Mouse (Mus musculus) megakaryocyte-erythroid progenitor cell, adult 5-6 weeks (primary cell): ENCODE results near the gene Dnah1. TPM values are rescaled to one million over a fixed set of nuclear protein-coding genes. Genes with fewer than 3 reads are reported as not detected.

Experiments
- ATAC-seq: replicated peaks from 2 replicates; pipeline ENCODE4 v1.8.0; 2016; ENCODE audit warnings: mild to moderate bottlenecking, inconsistent platforms; ENCODE audit not compliant: severe bottlenecking, poor library complexity, low FRiP score, low TSS enrichment
- total RNA-seq, 2 experiments: library from RNA; stranded (forward) in 1 of 2; stranded (reverse) in 1 of 2; fragments of 200-1000, 215-1000 nt in 1 of 2; fragments of >200 nt in 1 of 2; fragmentation: Nextera tagmentation in 1 of 2; gene quantifications; 2 replicates each; pipeline ENCODE4 v1.2.3; 2014 to 2017

The Dnah1 gene
- total RNA-seq (2014; fragmentation: Nextera tagmentation) (0.59 TPM in 1 of 2 replicates, not detected in the other), total RNA-seq (2017) (0.04 TPM in 1 of 2 replicates, not detected in the other)

DNA sequence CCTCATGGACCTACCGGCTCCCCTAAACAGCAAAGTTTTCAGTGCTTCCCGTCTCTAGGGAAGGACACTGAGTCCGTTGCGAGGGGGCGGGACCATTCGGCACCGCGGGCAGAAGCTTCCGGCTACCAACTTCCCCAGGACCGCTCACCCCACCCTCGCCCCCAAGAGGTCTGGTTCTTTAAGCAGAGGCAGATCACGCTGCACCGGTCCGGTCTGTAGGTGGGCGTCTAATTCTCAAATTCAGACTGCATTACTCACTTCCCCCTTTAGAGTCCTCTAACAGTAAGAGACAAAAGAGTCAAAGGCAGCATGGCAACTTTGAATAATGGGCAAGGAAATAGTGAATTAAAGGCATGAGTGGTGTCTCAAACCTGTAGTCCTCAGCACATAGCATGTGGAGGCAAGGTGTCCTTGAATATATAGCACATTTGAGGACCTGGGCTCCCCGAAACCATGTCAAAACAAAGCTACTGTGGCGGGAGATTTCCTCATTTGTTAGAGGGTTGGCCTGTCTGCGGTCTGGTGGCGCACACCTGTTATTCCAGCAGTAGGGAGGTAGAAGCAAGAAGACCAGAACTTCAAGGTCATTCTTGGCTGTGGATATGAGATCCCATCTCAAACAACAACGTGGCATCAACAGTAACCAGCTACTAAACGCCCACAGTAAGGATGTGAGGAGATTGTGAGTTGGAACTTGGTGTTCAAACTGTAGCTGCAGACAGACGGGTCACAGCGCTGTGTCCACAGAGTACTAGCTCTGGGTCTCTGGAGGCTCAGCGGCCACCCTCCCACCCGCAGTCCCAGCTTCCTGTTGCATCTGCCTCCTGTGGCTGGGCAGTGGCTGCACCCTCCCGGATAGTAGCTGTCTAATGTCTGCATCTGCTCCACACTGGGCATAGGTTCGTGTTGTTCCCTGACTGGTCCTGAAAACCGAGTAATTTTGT, at the start of gene Dnah1:
Dnah1 (minus strand) TSS at position 48 of the 944 bp plus-strand sequence.
- peak; percentile 62 for ATAC-seq

DNA sequence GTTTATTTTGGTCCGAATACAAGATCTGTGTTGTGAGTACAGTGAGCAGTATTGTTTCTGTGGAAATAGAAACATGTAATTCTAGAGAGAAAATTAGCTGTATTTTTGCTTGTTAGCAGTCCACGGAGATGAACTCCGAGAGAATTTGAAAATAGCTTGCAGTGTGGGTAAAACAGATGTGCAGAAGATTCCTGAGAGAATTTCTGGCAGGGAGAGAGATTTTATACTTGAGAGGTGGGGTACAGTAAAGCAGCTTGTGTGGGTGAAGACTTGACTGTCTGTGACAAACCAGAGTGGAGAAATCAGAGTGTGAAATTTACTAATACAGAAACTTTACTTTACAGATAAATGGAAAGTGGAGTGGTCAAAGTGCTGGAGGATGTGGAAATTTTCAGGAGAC, 45.7 kb upstream of the Dnah1 start:
- no peak for ATAC-seq

DNA sequence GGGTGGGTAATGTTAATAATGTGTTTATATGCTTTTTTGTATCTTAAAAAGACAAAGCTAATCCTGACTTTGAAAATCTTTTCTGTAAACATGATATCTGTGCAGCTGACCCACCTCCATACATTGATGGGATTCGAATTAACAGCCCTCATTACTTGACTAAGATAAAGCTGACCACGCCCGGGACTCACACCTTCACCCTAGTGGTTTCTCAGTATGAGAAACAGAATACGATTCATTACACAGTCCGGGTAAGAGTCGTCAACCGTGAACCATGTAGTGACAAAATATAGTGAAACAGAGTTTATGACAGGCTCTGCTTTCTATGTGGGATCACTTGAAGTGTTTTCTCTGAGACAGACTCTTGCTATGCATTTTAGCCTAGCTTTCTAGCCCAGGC, 44.3 kb upstream of the Dnah1 start:
- no peak for ATAC-seq

DNA sequence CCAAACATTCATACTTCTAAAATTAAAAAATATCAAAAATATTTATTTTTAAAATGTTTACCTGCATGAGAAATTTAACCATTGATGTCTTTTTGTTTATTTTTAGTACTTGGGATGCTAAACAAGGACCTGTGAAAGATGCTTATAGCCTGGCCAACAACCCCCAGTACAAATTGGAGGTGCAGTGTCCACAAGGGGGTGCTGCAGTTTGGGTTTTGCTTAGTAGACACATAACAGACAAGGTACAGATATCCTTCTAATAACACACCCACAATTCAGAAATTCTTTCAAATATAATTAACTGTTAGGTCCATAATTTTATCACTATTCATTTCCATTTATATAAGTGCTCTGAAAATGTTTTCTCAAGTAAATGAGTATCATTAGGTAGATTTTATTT, 41.7 kb upstream of the Dnah1 start:
- no peak for ATAC-seq

DNA sequence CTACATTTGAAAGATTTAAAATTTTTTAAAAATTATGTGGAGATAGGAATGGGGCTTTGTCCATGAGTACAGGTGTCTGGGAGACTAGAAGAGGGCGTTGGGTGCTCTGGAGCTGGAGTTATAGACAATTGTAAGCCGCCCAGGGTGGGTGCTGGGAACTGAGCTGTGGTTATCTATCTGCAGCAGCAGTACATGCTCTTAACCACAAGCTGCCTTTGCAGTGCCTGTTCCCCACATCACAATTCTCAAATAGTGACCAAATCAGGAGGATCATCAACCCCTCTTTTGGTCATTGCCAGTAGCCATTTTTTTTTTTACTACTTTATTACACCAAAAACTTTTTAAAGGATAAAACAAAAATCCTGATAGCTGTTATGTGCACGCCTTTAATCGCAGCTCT, 40.9 kb upstream of the Dnah1 start:
- peak; percentile 97 for ATAC-seq

DNA sequence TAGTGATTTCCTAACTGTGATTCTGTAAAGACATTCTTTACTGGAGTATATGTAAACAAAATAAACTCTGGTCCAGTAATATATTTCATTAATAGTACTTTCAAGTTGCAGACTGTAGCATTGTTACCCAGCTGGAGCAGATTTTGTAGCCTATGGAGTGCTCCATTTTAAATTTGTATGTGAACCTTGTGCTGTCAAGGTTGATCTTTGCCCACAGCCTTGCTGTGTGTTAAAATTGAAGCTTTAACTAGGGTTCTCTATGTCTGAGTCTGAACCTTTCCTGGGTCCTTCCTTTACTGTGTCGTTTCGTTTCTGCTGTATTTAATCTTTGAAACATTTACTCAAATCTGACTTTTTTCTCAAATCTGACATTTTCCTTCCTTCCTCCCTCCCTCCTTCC, 38.5 kb upstream of the Dnah1 start:
- no peak for ATAC-seq

DNA sequence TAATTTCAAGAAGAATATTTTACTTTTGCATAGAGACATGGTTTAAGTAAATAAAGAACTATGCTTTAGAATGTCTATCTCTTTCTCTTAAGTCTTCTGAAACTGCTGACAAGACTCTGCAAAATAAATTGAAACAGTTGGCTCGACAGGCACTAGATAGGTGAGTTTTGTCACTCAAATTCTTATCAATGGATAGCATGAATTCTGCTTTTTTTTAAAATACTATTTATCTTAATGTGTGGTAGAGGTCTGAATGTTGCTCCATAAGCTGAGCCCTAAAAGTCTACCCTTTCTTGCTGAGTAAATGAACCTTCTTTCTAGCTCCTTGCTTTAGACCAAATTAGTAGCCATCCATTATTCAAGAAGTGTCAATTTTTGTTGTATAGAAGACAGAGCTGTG, 21.7 kb upstream of the Dnah1 start:
- peak; percentile 52; the same call in 1 of the 2 replicates for ATAC-seq

DNA sequence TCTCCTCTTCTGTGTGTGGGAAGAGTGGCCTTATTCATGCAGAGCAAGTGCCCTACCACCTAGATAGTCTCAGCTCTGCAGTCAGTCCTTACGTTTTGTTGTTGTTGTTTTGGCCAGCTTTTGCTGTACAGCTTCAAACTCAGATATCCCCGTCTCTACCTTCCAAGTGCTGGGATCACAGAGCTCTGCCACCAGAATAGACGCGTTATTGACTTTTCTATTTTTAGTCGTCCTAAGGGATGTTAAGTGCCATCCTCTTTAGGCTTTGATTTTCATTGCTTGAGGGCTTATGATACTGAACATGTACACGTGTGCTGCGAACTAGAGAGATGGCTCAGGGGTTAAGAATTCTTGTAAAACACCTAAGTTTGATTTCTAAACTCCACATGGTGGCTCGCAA, 19.5 kb upstream of the Dnah1 start:
- no peak for ATAC-seq

DNA sequence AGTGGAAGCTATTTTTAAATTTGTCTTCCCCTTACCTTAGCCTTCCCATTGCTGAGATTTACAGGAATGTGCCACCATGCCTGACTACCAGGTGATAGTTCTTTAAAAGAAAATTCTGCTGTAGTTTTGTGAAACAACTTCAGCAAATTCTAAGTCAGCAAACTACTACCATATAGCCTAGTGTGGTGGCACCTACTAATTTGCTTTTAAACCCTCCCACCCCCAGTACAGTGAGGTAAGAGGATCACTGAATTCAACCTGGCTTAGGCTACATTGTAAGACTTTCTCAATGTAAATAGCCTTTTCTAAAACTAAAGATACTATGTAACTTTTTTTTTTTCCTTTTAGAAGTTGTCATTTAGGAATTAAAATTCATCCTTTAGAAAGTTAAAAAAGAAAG, 14.3 kb upstream of the Dnah1 start:
- ATAC-seq = no peak

DNA sequence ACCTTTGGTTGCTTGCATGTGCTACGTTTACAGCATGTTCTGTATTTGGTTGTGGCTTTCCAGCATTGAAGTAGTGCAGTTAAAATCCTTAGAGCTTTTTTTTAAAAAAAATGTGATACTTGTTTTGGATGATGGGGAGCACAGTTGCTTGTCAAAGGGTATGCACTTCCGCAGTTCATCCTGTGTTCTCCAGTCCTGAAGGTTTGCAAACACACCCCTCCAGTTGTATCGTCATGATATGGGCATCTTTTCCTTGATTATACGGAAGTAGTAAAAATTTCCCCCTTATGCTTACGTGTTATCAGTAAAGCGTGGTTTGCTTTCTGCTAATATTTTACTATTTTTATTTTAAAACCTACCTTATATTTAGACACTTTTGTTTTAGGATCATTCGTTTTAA, 13.7 kb upstream of the Dnah1 start:
- ATAC-seq = no peak; the same call in 1 of the 2 replicates

DNA sequence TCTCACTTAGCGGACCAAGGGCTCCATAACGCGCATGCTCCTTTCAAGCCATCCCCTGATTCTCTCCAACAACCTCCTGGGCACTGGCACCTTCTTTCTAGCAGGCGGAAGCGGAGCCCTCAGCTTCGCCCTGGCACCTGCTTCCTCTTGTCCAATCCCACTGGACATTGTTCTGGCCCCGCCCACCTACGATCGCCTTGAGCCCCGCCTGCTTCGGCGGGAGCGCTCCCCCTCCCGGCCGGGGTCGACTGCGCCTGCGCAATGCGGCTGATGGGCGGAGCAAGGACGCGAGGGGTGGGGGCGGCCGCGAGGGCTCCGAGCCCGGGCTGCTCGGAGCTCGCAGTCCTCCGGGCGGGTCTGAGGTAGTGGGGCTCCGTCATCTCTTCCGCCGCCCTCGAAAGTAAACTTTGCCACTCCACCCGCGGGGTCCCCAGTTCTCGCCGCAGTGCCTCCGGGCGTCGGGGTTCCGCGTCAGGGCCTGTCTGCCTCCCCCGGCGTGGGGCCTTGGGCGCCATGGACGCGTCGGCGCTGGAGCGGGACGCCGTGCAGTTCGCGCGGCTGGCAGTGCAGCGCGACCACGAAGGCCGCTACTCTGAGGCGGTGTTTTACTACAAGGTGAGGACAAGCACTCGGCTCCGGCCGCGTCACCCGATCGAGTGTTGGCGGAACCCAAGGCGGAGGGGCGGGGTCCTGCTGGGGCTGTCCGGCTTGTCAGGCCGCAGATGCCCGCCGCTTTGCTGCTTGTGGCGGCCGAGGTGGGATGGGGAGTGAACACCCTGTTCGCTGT, 12.9 kb upstream of the Dnah1 start, which contains the start of gene Capn7:
Capn7 (plus strand) TSS at position 270 of the 787 bp plus-strand sequence.
- peak; percentile 99 for ATAC-seq

DNA sequence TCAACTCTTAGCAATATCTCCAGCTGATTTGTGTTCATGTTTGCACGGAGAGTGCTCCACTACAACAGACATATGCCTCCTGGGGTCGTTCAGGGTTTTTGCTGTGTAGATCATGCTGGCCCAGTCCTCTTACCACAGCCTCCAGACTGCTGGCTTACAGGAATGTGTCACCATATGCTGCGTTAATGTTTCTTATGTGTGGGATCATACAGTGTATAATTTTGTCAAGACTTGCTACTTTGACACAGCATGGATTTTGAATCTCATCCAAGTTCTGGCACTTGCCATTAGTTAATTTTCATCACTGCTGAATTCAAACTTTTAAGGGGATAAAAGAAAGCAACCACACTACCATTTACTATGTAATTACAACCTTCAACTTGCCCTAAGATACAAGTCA, 12.1 kb upstream of the Dnah1 start:
- ATAC-seq = no peak

DNA sequence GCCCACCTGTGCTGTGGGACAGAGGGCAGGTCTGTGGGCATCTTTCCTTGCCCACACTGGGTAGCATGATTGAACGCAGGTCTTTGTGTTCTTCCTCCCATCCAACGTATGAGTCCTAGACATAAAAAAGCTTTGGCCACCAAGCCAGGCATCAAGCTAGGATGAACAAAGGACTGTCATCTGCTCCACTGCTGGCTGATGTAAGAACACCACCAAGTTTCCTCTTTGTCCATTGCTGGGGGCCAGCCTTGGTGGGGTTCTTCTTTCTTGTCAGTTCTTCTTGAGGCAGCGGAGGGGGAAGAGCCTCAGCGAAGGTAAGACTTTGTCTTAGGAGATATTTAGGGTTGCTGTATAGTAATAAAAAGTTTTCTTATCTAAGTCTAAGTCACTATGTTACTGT, 7.3 kb upstream of the Dnah1 start:
- no peak for ATAC-seq

DNA sequence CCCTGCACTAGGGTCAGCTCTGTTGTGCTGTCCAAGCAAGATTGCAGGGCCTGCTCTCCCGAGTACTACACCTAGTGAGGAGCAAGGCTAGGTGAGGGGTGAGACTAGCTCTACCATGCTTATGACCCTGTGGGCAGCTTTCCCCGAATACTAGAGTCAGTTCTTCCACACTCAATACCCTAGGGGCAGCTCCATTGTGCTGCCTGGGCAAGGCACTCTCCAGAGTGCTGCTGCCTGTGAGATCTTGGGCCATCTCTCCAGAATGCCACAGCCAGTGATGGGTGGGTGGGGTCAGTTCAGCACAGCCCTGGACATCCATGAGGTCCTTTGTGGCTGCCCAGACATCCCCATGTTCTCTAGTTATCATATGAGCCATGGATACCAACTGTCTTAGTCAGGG, 6.0 kb upstream of the Dnah1 start:
- no peak for ATAC-seq

DNA sequence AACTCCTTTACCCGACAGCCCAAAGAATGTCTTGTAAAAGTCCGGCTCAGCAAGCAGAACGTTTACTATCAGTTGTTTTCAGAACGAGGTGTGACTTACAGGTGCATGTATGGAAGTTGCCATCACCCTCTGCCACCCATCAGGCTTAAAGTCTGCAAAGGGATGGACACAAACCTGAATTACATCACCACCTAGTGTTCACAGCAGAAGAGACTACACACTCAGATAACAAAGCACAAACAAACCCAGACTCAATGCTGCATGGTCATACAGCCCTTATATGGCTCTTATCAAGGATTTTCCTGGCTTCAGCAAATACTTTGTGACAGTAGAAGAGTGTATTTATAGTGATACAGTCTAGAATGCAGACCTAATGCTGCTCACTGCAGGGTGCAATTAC, 4.0 kb upstream of the Dnah1 start:
- peak; percentile 44 for ATAC-seq

DNA sequence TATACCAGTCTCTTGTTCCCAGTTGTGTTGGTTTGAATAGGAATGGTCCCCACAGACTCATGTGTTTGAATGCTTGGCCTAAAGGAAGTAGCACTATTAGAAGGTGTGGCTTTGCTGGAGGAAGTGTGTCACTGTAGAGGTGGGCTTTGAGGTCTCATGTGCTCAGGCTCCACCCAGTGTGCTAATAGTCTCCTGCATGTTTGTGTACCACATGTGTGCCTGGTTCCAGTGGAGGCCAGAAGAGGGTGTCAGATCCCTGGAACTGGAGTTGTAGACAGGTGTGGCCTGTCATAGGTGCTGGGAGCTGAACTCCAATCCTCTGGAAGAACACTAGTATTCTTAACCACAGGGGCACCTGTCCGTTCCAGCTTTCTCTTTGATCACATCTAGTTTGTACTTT, 3.5 kb upstream of the Dnah1 start:
- ATAC-seq = no peak

DNA sequence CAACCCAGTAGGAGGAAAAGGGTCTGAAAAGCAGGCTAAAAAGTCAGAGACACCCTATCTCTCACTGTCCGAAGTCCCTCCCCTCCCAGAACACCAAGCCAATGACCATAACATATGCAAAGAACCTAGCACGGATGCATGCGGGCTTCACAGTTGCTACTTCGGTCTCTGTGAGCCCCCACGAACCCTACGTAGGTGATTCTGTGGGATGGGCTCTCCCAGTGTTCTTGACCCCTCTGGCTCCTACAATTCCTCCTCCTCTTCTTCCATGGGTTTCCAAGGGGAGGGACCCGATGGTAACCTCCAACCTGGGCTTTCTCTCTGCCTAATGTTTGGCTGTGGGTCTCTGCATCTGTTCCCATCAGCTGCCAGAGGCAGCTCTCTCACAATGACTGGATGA, 3.1 kb upstream of the Dnah1 start:
- no peak for ATAC-seq

DNA sequence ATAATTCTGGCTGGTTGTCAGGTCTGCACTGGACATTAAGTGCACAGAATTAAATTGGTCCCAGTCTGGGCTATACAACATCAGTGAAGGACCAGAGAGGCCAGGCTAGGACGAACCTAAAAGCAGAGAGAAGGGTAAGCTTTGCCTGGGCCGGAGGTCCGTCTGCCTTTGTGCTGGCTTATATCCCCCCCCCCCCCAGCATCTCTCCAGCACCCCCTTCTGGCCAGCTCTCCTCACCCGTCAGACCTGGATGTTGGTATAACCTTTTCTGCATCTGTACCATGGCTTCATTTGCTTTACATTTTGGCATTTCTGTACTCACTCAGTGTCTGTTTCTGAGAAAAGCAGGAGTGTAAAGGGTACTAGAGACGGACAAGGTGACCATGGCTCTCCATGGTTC, 1.9 kb upstream of the Dnah1 start:
- no peak for ATAC-seq

DNA sequence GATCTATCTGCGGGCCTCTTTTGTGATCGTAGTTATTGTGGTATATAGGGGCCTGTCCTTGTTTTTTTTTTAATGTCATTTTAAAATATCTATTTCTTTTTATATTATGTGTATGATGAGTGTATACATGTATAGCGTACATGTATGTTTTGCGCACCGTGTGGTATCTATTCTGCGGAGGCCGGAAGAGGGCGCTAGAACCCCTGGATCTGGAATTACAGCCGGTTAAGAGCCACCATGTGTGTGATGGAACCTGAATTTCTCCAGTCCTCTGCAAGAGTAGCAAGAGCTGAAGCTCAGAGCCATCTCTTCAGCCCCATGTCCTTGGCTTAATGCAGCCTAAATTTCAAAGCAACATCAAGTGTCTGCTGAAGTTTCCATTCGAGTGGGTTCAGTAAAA, 1.2 kb upstream of the Dnah1 start:
- ATAC-seq = no peak

DNA sequence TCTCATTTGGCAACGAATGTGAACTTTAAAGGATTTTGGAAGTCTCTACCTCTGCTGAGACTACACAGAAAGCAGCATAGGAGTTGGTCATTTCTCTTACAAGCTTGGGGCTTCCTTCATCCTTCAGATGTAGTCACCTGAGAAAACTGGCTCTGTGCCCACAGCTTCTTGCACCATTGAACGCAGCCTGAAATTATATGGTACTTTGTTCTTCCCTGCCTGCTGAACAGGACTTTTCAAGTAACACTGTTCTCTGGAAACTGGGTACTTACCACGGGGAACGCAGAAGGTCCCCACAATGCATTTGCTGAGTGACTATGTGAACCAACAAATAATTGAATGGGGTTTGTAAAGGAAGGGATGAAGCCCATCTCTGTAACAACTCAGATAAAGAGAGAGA, 507 bp downstream of the Dnah1 start:
- ATAC-seq = no peak
